In genomic region chr9:66990046-66990445, GRCm38 (mm10) we compare ENCODE assay signal across 16 mouse cellular contexts. TPM values are rescaled to one million over a fixed set of nuclear protein-coding genes. Genes with fewer than 3 reads are reported as not detected.
DNase-seq lines count a peak whose midpoint lies in the region; ATAC-seq and TF ChIP-seq lines count a peak whose summit lies in the region.
"Had no signal": no experiment of that assay in that cellular context is flagged by ENCODE, and none has a peak within 500 bp of the region (broad histone marks: within the 10 kb centered on the region; RNA-seq: fewer than 3 reads in every experiment).

No protein-coding gene starts in this region.

- H3K9ac ChIP-seq in stomach, embryonic 14.5 days (replicated peaks; ENCODE audit: low read depth, low read length), result no peak overlapping the region
- no peak overlapping the region for H3K9ac ChIP-seq in midbrain, embryonic 13.5 days (replicated peaks)
- H3K9ac ChIP-seq: midbrain, embryonic 15.5 days; neural tube, embryonic 13.5 days had no signal

- peak; percentile 85 for ATAC-seq in CD4-positive, CD25-positive, alpha-beta regulatory T cell, adult 4 months
- ATAC-seq in stomach, embryonic 14.5 days (ENCODE audit: insufficient number of reproducible peaks, insufficient read depth, low FRiP score, low read depth), result no peak
- no peak for ATAC-seq in midbrain, embryonic 13.5 days
- ATAC-seq: midbrain, embryonic 15.5 days had no signal

- peak overlapping the region; percentile 24; the same call in 1 of the 2 replicates for H3K27ac ChIP-seq in left cerebral cortex, adult 2 months
- H3K27ac ChIP-seq in stomach, embryonic 14.5 days (ENCODE audit: low read length), result peak overlapping the region; percentile 96; the same call in 1 of the 2 replicates
- H3K27ac ChIP-seq in midbrain, embryonic 13.5 days, result no peak overlapping the region
- H3K27ac ChIP-seq: forebrain, embryonic 10.5 days; midbrain, embryonic 15.5 days; neural tube, embryonic 13.5 days had no signal

- H3K4me1 ChIP-seq in stomach, embryonic 14.5 days (ENCODE audit: control insufficient read depth, insufficient read depth, low read length), result peaks cover 28% of the 10 kb centered on the region
- H3K4me1 ChIP-seq in midbrain, embryonic 13.5 days (replicated peaks), result no peaks in the 10 kb centered on the region; the same call in 1 of the 2 replicates
- H3K4me1 ChIP-seq: midbrain, embryonic 15.5 days had no signal

- WGBS in stomach, embryonic 14.5 days, result 84% methylated on average over 5 of the region's 5 CpGs
- 94% methylated on average over 5 of the region's 5 CpGs for WGBS in midbrain, embryonic 13.5 days

- TF ChIP-seq CTCF in left cerebral cortex, adult 2 months (IDR thresholded peaks at IDR 0.05), result no peak

- H3K4me3 ChIP-seq in left cerebral cortex, adult 2 months, result no peak overlapping the region
- H3K4me3 ChIP-seq in stomach, embryonic 14.5 days (ENCODE audit: low read depth, low read length), result no peak overlapping the region
- H3K4me3 ChIP-seq in midbrain, embryonic 13.5 days (replicated peaks), result no peak overlapping the region
- H3K4me3 ChIP-seq: forebrain, embryonic 10.5 days; midbrain, embryonic 15.5 days; neural tube, embryonic 13.5 days had no signal

- intact Hi-C loops in left cerebral cortex, adult 2 months (cut with DNase I), result no loop called here

- no peaks in the 10 kb centered on the region for H3K27me3 ChIP-seq in stomach, embryonic 14.5 days (ENCODE audit: control insufficient read depth, insufficient read depth, low read length)
- H3K27me3 ChIP-seq in midbrain, embryonic 13.5 days, result no peaks in the 10 kb centered on the region
- H3K27me3 ChIP-seq: midbrain, embryonic 15.5 days; neural tube, embryonic 13.5 days had no signal

- no peak for DNase-seq in left cerebral cortex, adult 2 months (ENCODE audit: extremely low spot score in 1 of 2, low spot score in 2 of 2)
- no peak for DNase-seq in left cerebral cortex, adult 9 months (ENCODE audit: low spot score in 2 of 2)
- DNase-seq in fibroblast of lung, adult 2 months (ENCODE audit: low read depth), result peak; percentile 36
- no peak for DNase-seq in embryo, embryonic 10.5 days (ENCODE audit: low spot score)
- DNase-seq: cerebellum, adult 18-20 months; embryo, embryonic 11 days; lung, postnatal 10 days; retina, postnatal 1 day; spleen, adult 18-20 months; thymus, postnatal 25 days had no signal

- H3K9me3 ChIP-seq in stomach, embryonic 14.5 days (ENCODE audit: control insufficient read depth, low read depth, low read length), result no peaks in the 10 kb centered on the region
- H3K9me3 ChIP-seq in midbrain, embryonic 13.5 days, result no peaks in the 10 kb centered on the region; the same call in 1 of the 2 replicates
- H3K9me3 ChIP-seq: forebrain, embryonic 10.5 days; midbrain, embryonic 15.5 days; neural tube, embryonic 13.5 days had no signal

- no peak overlapping the region for H3K4me2 ChIP-seq in stomach, embryonic 14.5 days (replicated peaks; ENCODE audit: low read depth, low read length)
- H3K4me2 ChIP-seq in midbrain, embryonic 13.5 days (replicated peaks), result no peak overlapping the region
- H3K4me2 ChIP-seq: midbrain, embryonic 15.5 days; neural tube, embryonic 13.5 days had no signal

- H3K36me3 ChIP-seq in stomach, embryonic 14.5 days (ENCODE audit: control insufficient read depth, insufficient read depth, low read length), result no peaks in the 10 kb centered on the region
- no peaks in the 10 kb centered on the region for H3K36me3 ChIP-seq in midbrain, embryonic 13.5 days
- H3K36me3 ChIP-seq: forebrain, embryonic 10.5 days; midbrain, embryonic 15.5 days; neural tube, embryonic 13.5 days had no signal

RNA-seq across cellular contexts. Expression of gene Lactb, which starts 14.8 kb away (rescaled TPM):
- total RNA-seq in left cerebral cortex, adult 2 months (2021), result 10 to 100 TPM; 18.8 to 21.7 TPM
- polyA plus RNA-seq in CD4-positive, CD25-positive, alpha-beta regulatory T cell, adult 4 months (2017; shearing (Covaris generic)), result 1 to 10 TPM; 3.0 to 5.8 TPM
- polyA plus RNA-seq in stomach, embryonic 14.5 days (2014; fragmentation: Nextera tagmentation; extraction: Ambion mirVana), result 11.7 and 12.4 TPM in 2 replicates
- 9.8 and 10.8 TPM in 2 replicates for polyA plus RNA-seq in midbrain, embryonic 13.5 days (2015; fragmentation: Nextera tagmentation; extraction: Ambion mirVana)

RNA-seq across cellular contexts. Expression of gene Rps27l, which starts 44.2 kb away (rescaled TPM):
- total RNA-seq in left cerebral cortex, adult 2 months (2021), result 10 to 100 TPM; 34.2 to 39.5 TPM
- polyA plus RNA-seq in CD4-positive, CD25-positive, alpha-beta regulatory T cell, adult 4 months (2017; shearing (Covaris generic)), result 100 to 1,000 TPM; 155 to 182 TPM
- polyA plus RNA-seq in stomach, embryonic 14.5 days (2014; fragmentation: Nextera tagmentation; extraction: Ambion mirVana), result 688 and 708 TPM in 2 replicates
- polyA plus RNA-seq in midbrain, embryonic 13.5 days (2015; fragmentation: Nextera tagmentation; extraction: Ambion mirVana), result 340 and 349 TPM in 2 replicates

RNA-seq across cellular contexts. Expression of gene Tpm1, which starts 59.2 kb away (rescaled TPM):
- total RNA-seq in left cerebral cortex, adult 2 months (2021), result 100 to 1,000 TPM; 223 to 236 TPM
- polyA plus RNA-seq in CD4-positive, CD25-positive, alpha-beta regulatory T cell, adult 4 months (2017; shearing (Covaris generic)), result 10 to 100 TPM; 25.6 to 42.4 TPM
- polyA plus RNA-seq in stomach, embryonic 14.5 days (2014; fragmentation: Nextera tagmentation; extraction: Ambion mirVana), result 1,242 and 1,294 TPM in 2 replicates
- 115 and 118 TPM in 2 replicates for polyA plus RNA-seq in midbrain, embryonic 13.5 days (2015; fragmentation: Nextera tagmentation; extraction: Ambion mirVana)

Comparison
In these comparisons a context has a peak if more than half of its experiments do, and no peak if none do; other contexts are left out.
1. RNA of gene Tpm1, which starts 59.2 kb away (polyA plus RNA-seq): 1,242 to 1,294 TPM in stomach, embryonic 14.5 days; 115 to 118 TPM in midbrain, embryonic 13.5 days and 25.6 to 42.4 TPM in CD4-positive, CD25-positive, alpha-beta regulatory T cell, adult 4 months; every median in the first group is over 10 times any median in the second.